Mouse (Mus musculus) heart, postnatal 0 days (tissue): ENCODE data around the gene Tmcc1. TPM values are rescaled to one million over a fixed set of nuclear protein-coding genes. Genes with fewer than 3 reads are reported as not detected.
"Not testable (repeated sequence)": the region's sequence is repeated elsewhere in the genome, so short reads cannot be mapped to it uniquely, and the experiment has no call there.

ENCODE experiments used
- ATAC-seq: fragments of 200-750 bp; cut with Nextera tagmentation; 2 replicates; pipeline ENCODE4 v1.8.0; 2017; ENCODE audit warnings: low read depth, moderate number of reproducible peaks, moderate library complexity; ENCODE audit not compliant: insufficient read depth
- DNase-seq: peaks from one replicate; pipeline ENCODE4 v3.0.0-alpha.2; 2016; ENCODE audit warnings: low spot score
- H3K27ac ChIP-seq: fragments of 300-500 bp; sonication (generic); 2 replicates; pipeline ENCODE4 v1.5.1; 2014; ENCODE audit warnings: low read depth, mild to moderate bottlenecking
- H3K27me3 ChIP-seq: fragments of 300-500 bp; sonication (generic); 2 replicates; pipeline ENCODE4 v1.6.1; 2014; ENCODE audit warnings: low read length, mixed read lengths; ENCODE audit not compliant: control insufficient read depth, insufficient read depth
- H3K36me3 ChIP-seq: fragments of 300-500 bp; sonication (generic); replicated peaks from 2 replicates; pipeline ENCODE4 v1.6.1; 2014; ENCODE audit warnings: low read length, mixed read lengths; ENCODE audit not compliant: control insufficient read depth, insufficient read depth
- H3K4me1 ChIP-seq: fragments of 300-500 bp; sonication (generic); 2 replicates; pipeline ENCODE4 v1.6.1; 2014; ENCODE audit warnings: antibody characterized with exemption; ENCODE audit not compliant: control insufficient read depth, insufficient read depth
- H3K4me2 ChIP-seq: fragments of 300-500 bp; sonication (generic); 2 replicates; pipeline ENCODE4 v1.6.1; 2014; ENCODE audit warnings: low read depth, mild to moderate bottlenecking, low read length, moderate library complexity
- H3K4me3 ChIP-seq: fragments of 300-500 bp; sonication (generic); 2 replicates; pipeline ENCODE4 v1.5.1; 2014; ENCODE audit warnings: low read depth, low read length
- H3K9ac ChIP-seq: fragments of 300-500 bp; sonication (generic); replicated peaks from 2 replicates; pipeline ENCODE4 v1.6.1; 2014; ENCODE audit warnings: low read depth, low read length, mixed read lengths
- H3K9me3 ChIP-seq: fragments of 300-500 bp; sonication (generic); replicated peaks from 2 replicates; pipeline ENCODE4 v1.6.1; 2016; ENCODE audit warnings: low read length; ENCODE audit not compliant: control insufficient read depth
- CTCF ChIP-seq: IDR thresholded peaks from 2 replicates; pipeline ENCODE4 v1.5.1; 2016; ENCODE audit warnings: antibody characterized with exemption, control low read depth, low read depth
- EP300 ChIP-seq: IDR thresholded peaks from 2 replicates; pipeline ENCODE4 v1.6.1; 2016; ENCODE audit warnings: antibody characterized with exemption, low read depth
- WGBS: fragments of 180-500 bp; shearing (Covaris S2); extraction: QIAGEN DNeasy Blood & Tissue Kit; methylation state at CpG from one replicate; pipeline ENCODE4 v1.1.7; 2014; 5-methylcytosine and 5-hydroxymethylcytosine counted together
- polyA plus RNA-seq: library from polyadenylated mRNA; unstranded; fragments of >200 nt; fragmentation: Nextera tagmentation; extraction: Ambion mirVana; gene quantifications from 2 replicates; pipeline ENCODE4 v1.2.1, GENCODE M21; 2015
- total RNA-seq: library from RNA; depleted of rRNA; stranded (reverse); fragments of >200 nt; gene quantifications from 2 replicates; pipeline ENCODE4 v1.2.3, GENCODE M21; 2014; ENCODE audit warnings: low replicate concordance

The Tmcc1 gene
- total and polyA plus RNA-seq, 2 experiments from 2014 or later = 6.9 to 21.1 TPM

DNA sequence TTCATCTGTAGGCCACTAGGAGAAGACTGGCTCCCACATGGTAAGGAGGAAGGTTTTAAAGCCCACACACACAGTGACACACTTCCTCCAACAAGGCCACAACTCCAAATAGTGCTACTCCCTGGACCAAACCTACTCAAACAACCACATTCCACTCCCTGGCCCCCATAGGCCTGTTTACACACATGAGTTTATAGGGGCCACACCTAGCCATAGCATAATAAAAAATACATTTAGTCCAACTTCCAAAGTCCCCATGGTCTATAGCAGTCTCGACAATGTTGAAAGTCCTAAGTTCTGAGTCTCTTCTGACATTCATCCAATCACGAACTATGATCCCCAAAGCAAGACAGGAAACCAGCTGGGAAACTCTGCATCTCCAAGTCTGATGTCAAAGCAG, 14.9 kb downstream of the Tmcc1 start:
- TF ChIP-seq EP300 = no peak
- TF ChIP-seq CTCF = no peak
- no peak overlapping the region for H3K9ac ChIP-seq

DNA sequence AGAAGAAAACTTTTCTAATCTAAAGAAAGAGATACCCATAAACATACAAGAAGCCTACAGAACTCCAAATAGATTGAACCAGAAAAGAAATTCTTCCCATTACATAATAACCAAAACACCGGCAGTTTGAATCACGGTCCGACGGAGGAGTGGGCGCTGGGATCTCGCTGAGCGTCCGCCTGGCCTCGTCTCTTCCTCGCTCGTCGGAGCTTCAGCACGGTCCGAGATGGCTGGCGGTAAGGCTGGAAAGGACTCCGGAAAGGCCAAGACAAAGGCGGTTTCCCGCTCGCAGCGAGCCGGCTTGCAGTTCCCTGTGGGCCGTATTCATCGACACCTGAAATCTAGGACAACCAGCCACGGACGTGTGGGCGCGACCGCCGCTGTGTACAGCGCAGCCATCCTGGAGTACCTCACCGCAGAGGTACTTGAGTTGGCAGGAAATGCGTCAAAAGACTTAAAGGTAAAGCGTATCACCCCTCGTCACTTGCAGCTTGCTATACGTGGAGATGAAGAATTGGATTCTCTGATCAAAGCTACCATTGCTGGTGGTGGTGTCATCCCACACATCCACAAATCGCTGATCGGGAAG, 19.7 kb downstream of the Tmcc1 start:
- not testable (repeated sequence) for H3K27ac ChIP-seq, ATAC-seq, H3K9me3 ChIP-seq, H3K27me3 ChIP-seq, H3K36me3 ChIP-seq, H3K9ac ChIP-seq, H3K4me2 ChIP-seq, H3K4me1 ChIP-seq, DNase-seq, H3K4me3 ChIP-seq
- WGBS = 75% methylated on average over 37 of the region's 37 CpGs

More for the DNA sequence above, 14.9 kb downstream of the Tmcc1 start:
- H3K4me1 ChIP-seq = no peaks in the 10 kb centered on the region
- H3K4me2 ChIP-seq = no peak overlapping the region
- DNase-seq = no peak
- no peak overlapping the region for H3K4me3 ChIP-seq
- H3K36me3 ChIP-seq = peaks cover 7% of the 10 kb centered on the region; the same call in 1 of the 2 replicates
- 98% methylated on average over 2 of the region's 2 CpGs for WGBS
- H3K27me3 ChIP-seq = no peaks in the 10 kb centered on the region
- no peak overlapping the region for H3K27ac ChIP-seq
- no peak for ATAC-seq
- no peaks in the 10 kb centered on the region for H3K9me3 ChIP-seq

DNA sequence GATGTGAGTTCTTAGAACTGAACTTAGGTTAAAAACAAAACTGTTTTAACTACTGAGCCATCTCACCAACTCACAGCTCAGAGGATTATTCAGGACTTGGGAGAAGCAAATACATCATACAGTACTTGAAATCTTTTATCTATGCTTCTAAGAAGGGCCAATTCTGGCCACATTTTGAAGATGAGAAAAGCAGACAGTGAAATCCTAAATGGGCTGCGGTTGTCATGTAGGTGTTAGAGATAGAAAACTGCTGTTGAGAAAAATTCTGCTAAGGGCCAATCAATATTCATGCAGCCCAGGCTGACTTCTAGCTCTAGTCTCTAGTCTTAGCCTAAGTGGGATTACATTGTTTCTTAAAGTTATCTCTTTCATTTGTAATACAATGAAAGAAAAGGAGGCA, 26.9 kb downstream of the Tmcc1 start:
- H3K4me1 ChIP-seq = no peaks in the 10 kb centered on the region
- TF ChIP-seq EP300 = no peak
- TF ChIP-seq CTCF = no peak
- no peak overlapping the region for H3K9ac ChIP-seq
- WGBS = 73% methylated on average over 1 of the region's 1 CpGs
- H3K27me3 ChIP-seq = no peaks in the 10 kb centered on the region
- no peak overlapping the region for H3K27ac ChIP-seq
- no peak overlapping the region for H3K4me3 ChIP-seq
- H3K4me2 ChIP-seq = no peak overlapping the region
- ATAC-seq = no peak
- peaks cover 5% of the 10 kb centered on the region; the same call in 1 of the 2 replicates for H3K36me3 ChIP-seq
- no peaks in the 10 kb centered on the region for H3K9me3 ChIP-seq
- DNase-seq = no peak

DNA sequence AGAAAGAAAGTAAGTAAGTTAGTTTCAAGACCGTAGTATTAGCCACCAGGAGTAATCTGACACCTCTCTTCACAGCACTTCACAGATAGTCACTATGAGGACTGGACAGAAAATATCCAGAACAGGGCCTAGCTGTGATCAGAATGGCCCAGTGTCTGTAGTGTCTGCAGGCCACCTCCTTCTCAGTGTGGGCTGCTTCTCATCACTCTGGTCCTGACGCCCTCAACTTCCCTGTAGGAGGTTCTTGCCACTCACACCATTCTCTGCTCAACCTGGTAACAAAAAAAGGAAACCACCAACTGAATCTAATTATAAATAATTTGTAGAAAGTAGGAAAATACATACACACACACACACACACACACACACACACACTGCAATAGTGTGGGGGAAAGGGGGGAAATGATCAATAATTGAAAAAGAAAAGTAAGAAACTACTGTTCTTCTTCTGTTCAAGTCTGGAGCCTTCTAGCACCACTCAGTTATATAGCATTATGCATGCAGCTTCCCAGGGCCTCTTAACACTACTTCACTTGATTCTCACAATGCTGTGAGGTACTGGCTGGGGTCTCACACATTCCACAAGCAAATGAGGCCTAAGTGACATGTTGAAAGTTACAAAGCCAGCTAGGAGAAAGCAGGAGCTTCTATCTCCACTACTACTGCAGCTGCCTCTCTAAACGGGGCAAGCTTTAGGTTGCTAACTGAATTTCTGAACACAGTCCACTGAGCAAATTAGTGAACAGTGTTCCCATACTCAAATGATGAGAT, 38.2 kb downstream of the Tmcc1 start:
- Histone ChIP-seq H3K4me2 (no peak overlapping the region), H3K9ac (no peak overlapping the region), H3K4me3 (no peak overlapping the region), H3K27me3 (no peaks in the 10 kb centered on the region), H3K36me3 (no peaks in the 10 kb centered on the region), H3K27ac (no peak overlapping the region; the same call in 1 of the 2 replicates), H3K4me1 (peaks cover 10% of the 10 kb centered on the region; the same call in 1 of the 2 replicates), H3K9me3 (no peaks in the 10 kb centered on the region)
- ATAC-seq (peak; percentile 53), DNase-seq (no peak)
- 26% methylated on average over 3 of the region's 3 CpGs for WGBS
- TF ChIP-seq EP300 = no peak
- no peak for TF ChIP-seq CTCF

DNA sequence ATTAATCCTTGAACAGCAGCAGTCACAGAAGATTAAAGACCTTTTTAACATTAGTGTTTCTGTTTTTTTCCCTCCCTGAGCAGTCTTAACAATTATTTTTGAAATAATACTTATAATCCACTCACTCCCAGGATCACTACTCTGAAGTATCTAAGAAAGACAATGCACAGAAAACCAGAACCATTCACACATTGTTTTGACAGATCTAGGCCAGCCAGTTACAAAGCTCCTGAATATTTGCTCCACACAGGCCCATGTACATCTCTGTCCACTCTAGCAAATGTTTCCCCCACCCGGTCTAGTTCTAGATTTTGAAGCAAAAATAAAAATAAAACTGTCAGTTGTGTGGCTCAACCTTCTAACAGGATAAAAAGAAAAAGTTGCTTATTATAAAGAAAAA, 45.9 kb downstream of the Tmcc1 start:
- no peaks in the 10 kb centered on the region for H3K27me3 ChIP-seq
- no peaks in the 10 kb centered on the region for H3K9me3 ChIP-seq
- no peak overlapping the region for H3K4me2 ChIP-seq
- no peak overlapping the region for H3K4me3 ChIP-seq
- WGBS = 63% methylated on average over 1 of the region's 1 CpGs
- no peak overlapping the region for H3K27ac ChIP-seq
- H3K9ac ChIP-seq = no peak overlapping the region
- no peak for DNase-seq
- no peak for TF ChIP-seq EP300
- TF ChIP-seq CTCF = no peak
- no peak for ATAC-seq
- no peaks in the 10 kb centered on the region; the same call in 1 of the 2 replicates for H3K4me1 ChIP-seq
- no peaks in the 10 kb centered on the region for H3K36me3 ChIP-seq
